Mouse (Mus musculus): ENCODE measurements around the gene Bcl3.

DNA sequence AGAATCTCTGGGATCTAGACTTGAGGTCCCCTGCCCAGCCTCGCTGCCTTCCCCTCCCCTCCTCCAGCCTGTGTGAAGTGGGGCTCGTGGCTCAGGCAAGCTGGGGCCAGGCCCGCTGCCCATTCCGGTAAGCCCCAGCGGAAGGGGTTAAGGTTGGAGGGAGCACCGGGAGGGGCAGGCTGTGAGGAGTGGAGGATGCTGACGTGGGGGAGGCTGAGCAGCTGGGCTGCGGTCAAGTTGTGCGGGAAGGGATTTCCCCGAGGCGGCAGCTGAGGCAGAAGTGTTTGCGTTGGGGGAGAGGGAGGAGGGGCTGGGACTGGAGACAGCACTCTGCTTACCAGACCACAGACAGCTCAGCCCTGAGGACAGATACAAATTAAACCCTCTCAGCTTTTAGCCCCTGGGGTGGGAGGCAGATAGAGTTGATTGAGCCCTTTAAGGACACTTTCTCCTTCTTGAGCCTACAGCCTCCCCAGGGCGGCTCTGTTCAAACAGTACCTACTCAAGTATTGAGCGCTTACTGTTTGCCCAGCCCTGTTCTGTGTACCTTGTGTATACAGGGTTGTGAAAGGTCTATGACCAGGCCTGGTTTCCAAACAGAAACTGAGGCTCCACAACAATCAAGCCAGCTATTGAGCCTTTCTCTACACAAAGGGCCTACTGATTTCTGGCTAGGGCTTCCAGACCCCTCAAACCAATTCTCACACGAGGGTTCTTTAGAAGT lies 5.0 kb downstream of the Bcl3 start:
- TF ChIP-seq IRF4 (IDR thresholded peaks at IDR 0.05; ENCODE audit: low read depth, low read length) (peak; percentile 85), JUND (conservative IDR thresholded peaks at IDR 0.05; ENCODE audit: low read depth, low read length) (no peak), CTCF (conservative IDR thresholded peaks at IDR 0.05 in 1 of 2, IDR thresholded peaks at IDR 0.05 in 1 of 2; ENCODE audit: low read depth in 2 of 2, low read length in 2 of 2) (no peak)

Data from CH12.LX (cell line).